Mouse (Mus musculus): Measurements from ENCODE around the gene Bank1. TPM values are rescaled to one million over a fixed set of nuclear protein-coding genes. Genes with fewer than 3 reads are reported as not detected.

Gene Bank1
- total RNA-seq, 2 experiments from 2014 or later: 3.4 TPM; not detected in 1

DNA sequence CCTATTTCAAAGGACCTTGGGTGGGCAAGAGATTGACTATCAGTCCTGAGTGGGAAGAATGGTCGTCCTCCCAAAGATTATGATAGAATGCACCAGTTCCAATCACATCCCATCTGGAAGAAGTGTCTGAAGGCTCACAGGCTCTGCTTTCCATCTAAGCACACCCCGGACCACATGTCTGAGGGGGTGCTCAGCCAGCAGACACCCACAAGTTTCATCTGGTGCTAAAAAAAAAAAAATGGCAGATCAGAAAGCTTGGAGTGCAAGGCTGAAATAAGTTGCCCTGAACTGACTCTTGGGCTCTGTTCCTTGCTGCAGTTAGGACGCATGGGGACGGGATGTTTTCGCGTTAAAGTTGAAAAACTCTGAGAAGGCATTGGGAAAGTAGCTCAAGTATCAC lies 286.4 kb downstream of the Bank1 start:
- ATAC-seq (replicated peaks; ENCODE audit: low FRiP score, poor library complexity, severe bottlenecking): no peak

DNA sequence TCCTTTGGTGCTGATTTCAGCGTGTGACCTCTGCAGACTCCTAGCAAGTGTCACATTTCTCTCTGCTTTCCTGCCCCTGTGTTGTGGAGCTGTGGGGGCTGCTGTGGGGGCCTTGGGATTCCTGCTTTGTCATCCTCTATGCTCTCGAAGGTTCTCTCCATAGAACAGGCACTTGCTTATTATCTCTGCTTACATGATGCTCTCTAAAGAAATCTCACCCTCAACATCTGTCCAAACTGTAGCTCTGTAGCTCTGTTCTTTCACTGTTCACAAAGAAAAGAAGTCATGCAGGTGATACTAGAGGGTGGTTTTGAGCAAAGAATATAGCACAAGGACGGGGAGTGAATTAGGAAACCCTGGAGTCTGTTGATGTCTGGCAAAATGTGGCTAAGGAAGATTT lies 288.6 kb downstream of the Bank1 start:
- no peak for ATAC-seq (replicated peaks; ENCODE audit: low FRiP score, poor library complexity, severe bottlenecking)

- no peak for ATAC-seq (replicated peaks; ENCODE audit: low FRiP score, poor library complexity, severe bottlenecking)
Measured at GRCm38 (mm10) chr3:136035784-136036183, 290.1 kb downstream of the Bank1 start.

DNA sequence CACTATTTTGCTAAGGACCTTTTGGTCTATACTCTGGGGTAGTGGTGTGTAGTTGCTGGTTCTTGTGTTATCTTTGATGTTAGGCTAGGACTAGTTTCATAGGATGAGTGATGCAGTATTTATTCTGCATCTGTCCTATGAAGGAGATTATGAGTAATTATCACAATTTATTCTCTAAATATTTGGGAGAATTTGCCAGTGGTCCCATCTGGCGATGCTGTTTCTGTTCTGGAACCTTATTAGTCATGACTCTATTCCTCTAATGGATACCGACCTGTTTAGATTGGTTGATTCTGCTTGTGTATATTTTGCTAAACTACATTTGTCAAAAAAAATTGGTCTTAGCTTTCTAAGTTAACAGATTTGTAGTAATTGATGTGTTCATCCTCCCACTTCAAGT lies 301.0 kb downstream of the Bank1 start:
- no peak for ATAC-seq (replicated peaks; ENCODE audit: low FRiP score, poor library complexity, severe bottlenecking)

GRCm38 (mm10) chr3:136017517-136017916 lies 308.3 kb downstream of the Bank1 start:
- no peak for ATAC-seq (replicated peaks; ENCODE audit: low FRiP score, poor library complexity, severe bottlenecking)

DNA sequence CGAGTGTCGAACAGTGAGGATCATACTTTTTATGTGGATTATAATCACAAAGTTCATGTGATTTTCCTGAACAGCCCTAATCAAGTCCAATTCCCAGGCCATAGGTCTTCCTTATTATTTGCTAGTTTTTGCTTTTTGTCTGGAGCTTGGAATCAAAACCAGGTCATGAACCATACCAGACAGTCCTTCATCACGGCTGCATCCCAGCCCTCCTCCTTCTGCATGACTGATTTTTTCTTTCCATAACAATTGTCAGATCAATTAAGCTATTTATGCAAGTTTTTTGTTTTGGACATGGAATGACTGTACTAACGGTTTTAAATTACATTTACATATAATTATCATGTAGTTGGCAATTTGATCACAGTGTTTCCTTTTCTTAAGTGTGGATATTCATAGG lies 315.2 kb downstream of the Bank1 start:
- ATAC-seq (replicated peaks; ENCODE audit: low FRiP score, poor library complexity, severe bottlenecking): no peak

GRCm38 (mm10) chr3:136007846-136008245 lies 318.0 kb downstream of the Bank1 start:
- no peak for ATAC-seq (replicated peaks; ENCODE audit: low FRiP score, poor library complexity, severe bottlenecking)

GRCm38 (mm10) chr3:136007081-136007828 lies 318.6 kb downstream of the Bank1 start:
- ATAC-seq (replicated peaks; ENCODE audit: low FRiP score, poor library complexity, severe bottlenecking): no peak

Data from erythroblast, adult 5-6 weeks (primary cell).